Mouse (Mus musculus): ENCODE results near the gene Cd300ld2. TPM values are rescaled to one million over a fixed set of nuclear protein-coding genes. Genes with fewer than 3 reads are reported as not detected.

Cd300ld2 gene
- polyA plus RNA-seq (2017; shearing (Covaris generic)) = not detected

GRCm38 (mm10) chr11:115016093-115016492 lies at the start of gene Cd300ld2:
Gene Cd300ld2 (minus strand): TSS chr11:115016193.

DNA sequence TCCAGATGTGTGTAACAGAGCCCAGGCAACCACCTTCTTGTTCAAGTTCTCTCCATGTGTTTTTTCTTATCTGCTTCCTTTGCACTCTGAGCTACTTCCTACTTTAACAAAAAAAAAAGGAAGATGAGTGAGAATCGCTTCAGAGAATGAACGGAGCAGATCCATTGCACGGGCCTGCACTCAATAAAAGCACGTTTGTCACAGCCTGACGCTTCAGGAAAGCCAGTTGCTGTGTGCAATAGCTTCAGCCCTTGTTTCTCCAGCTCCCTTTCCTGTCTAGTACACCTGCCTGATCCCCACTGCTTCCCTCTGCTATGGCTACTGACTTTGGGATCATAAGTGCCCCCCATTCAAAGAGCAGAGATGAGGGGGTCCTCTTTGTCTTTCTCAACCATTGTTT lies 46.1 kb upstream of the Cd300ld2 start, which contains the start of gene Cd300e:
TSS of gene Cd300e (minus strand) at position 101 of the 400 bp plus-strand sequence.

GRCm38 (mm10) chr11:115048259-115048658 lies 32.3 kb upstream of the Cd300ld2 start, which contains the start of gene Cd300ld3:
Gene Cd300ld3 (minus strand): TSS chr11:115048409.

GRCm38 (mm10) chr11:115037669-115038068 lies 21.7 kb upstream of the Cd300ld2 start, which contains the start of gene Cd300ld5:
Gene Cd300ld5 (minus strand): TSS chr11:115037769.

DNA sequence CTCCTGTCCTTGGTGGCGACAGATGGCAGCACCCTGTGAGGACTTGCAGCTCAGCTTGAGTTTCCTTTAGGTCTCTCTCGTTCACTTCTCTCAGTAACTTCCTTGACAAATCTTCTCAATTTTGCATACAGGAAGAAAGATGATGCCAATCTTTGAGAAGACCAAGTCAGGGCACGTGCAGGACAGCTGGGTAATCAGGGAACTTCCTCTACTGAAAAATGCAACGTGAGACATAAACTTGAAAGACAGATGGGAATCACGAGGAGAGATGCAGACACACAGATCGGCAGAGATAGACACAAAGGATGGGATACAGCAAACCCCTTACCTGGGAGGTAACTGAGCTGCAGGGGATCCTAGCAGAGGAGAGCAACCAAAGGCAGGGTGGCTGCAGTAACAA lies 10.9 kb upstream of the Cd300ld2 start, which contains the start of gene Cd300ld4:
TSS of gene Cd300ld4 (minus strand) at position 101 of the 400 bp plus-strand sequence.

GRCm38 (mm10) chr11:115001474-115002040 lies 14.4 kb downstream of the Cd300ld2 start, which contains the start of gene Cd300c2:
Gene Cd300c2 (minus strand): TSS chr11:115001880.

GRCm38 (mm10) chr11:114989793-114990192 lies 26.2 kb downstream of the Cd300ld2 start, which contains the start of gene Cd300ld:
Gene Cd300ld (minus strand): TSS chr11:114989922.

DNA sequence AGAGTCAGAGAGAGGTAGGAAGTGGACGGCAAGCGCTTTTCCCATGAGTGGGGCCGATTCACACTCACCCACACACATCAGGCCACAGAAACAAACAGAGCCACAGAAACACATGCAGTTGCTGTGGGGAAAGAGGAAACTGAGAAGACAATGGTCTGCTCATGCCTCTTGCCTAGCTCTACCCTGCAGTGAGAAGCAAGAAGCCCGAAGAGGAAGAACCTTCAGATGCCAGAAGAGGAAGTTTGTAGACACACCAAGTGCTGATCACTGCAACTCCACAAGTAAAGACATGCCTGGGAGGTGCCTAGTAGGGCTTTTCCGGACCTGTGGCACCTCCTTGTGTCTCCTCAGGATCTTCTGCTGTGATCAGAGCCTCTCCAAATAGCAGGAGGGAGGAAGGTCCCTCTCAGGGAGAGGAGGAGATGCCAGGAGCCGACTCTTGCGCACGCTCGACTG lies 47.2 kb downstream of the Cd300ld2 start, which contains the start of gene Cd300c:
TSS of gene Cd300c (minus strand) at position 406 of the 456 bp plus-strand sequence.

Other genes with a start within 250 kb of the Cd300ld2 start
- gene Btbd17, start 220.2 kb downstream of the Cd300ld2 start, polyA plus RNA-seq (2017; shearing (Covaris generic)) = 1 to 10 TPM in 1 of 2 experiments, under 1 TPM in 1; 0.58 to 5.4 TPM
- gene Gpr142, start 217.3 kb downstream of the Cd300ld2 start, polyA plus RNA-seq (2017; shearing (Covaris generic)) = under 1 TPM in 1 of 2 experiments, not detected in 1; 0.43 TPM
- gene Gprc5c, start 165.0 kb downstream of the Cd300ld2 start, polyA plus RNA-seq (2017; shearing (Covaris generic)) = 1 to 10 TPM in 1 of 2 experiments, under 1 TPM in 1; 0.68 to 1.9 TPM
- gene Cd300a, start 126.2 kb downstream of the Cd300ld2 start, polyA plus RNA-seq (2017; shearing (Covaris generic)) = 1 to 10 TPM in 1 of 2 experiments, under 1 TPM in 1; 0.05 to 2.3 TPM
- gene Cd300lb, start 81.8 kb downstream of the Cd300ld2 start, polyA plus RNA-seq (2017; shearing (Covaris generic)) = under 1 TPM in 1 of 2 experiments, not detected in 1; 0.13 TPM
- under 1 TPM in 1 of 2 experiments, not detected in 1; 0.61 TPM for gene Cd300c, start 47.0 kb downstream of the Cd300ld2 start, polyA plus RNA-seq (2017; shearing (Covaris generic))
- gene Cd300ld, start 26.3 kb downstream of the Cd300ld2 start, polyA plus RNA-seq (2017; shearing (Covaris generic)) = under 1 TPM in 1 of 2 experiments, not detected in 1; 0.17 TPM
- gene Cd300c2, start 14.3 kb downstream of the Cd300ld2 start, polyA plus RNA-seq (2017; shearing (Covaris generic)) = under 1 TPM in 1 of 2 experiments, not detected in 1; 0.92 TPM
- gene Cd300ld4, start 10.8 kb upstream of the Cd300ld2 start, polyA plus RNA-seq (2017; shearing (Covaris generic)) = not detected
- not detected for gene Cd300ld5, start 21.6 kb upstream of the Cd300ld2 start, polyA plus RNA-seq (2017; shearing (Covaris generic))
- not detected for gene Cd300ld3, start 32.2 kb upstream of the Cd300ld2 start, polyA plus RNA-seq (2017; shearing (Covaris generic))
- 1 to 10 TPM in 1 of 2 experiments, not detected in 1; 3.1 TPM for gene Cd300e, start 46.0 kb upstream of the Cd300ld2 start, polyA plus RNA-seq (2017; shearing (Covaris generic))
- 100 to 1,000 TPM; 154 to 188 TPM for gene Rab37, start 75.2 kb upstream of the Cd300ld2 start, polyA plus RNA-seq (2017; shearing (Covaris generic))
- under 1 TPM; 0.39 to 0.98 TPM for gene Cd300lf, start 117.8 kb upstream of the Cd300ld2 start, polyA plus RNA-seq (2017; shearing (Covaris generic))
- gene Slc9a3r1, start 147.1 kb upstream of the Cd300ld2 start, polyA plus RNA-seq (2017; shearing (Covaris generic)) = 100 to 1,000 TPM; 433 to 435 TPM
- gene Tmem104, start 171.3 kb upstream of the Cd300ld2 start, polyA plus RNA-seq (2017; shearing (Covaris generic)) = 10 to 100 TPM; 15.3 to 15.4 TPM
- gene Nat9, start 171.7 kb upstream of the Cd300ld2 start, polyA plus RNA-seq (2017; shearing (Covaris generic)) = 10 to 100 TPM; 14.0 to 15.7 TPM

All from inflammation-experienced regulatory T-cells (primary cell).